Mouse (Mus musculus) limb, embryonic 12.5 days (tissue): ENCODE measurements around the gene Fancg. TPM values are rescaled to one million over a fixed set of nuclear protein-coding genes. Genes with fewer than 3 reads are reported as not detected.

Source experiments
- ATAC-seq: fragments of 200-750 bp; cut with Nextera tagmentation; 2 replicates; pipeline ENCODE4 v1.8.0; 2017; ENCODE audit warnings: low read depth, moderate TSS enrichment; ENCODE audit not compliant: insufficient number of reproducible peaks, insufficient read depth, low FRiP score, low TSS enrichment
- H3K27ac ChIP-seq: fragments of 300-500 bp; sonication (generic); 2 replicates; pipeline ENCODE4 v1.5.1; 2016; ENCODE audit warnings: mild to moderate bottlenecking, moderate library complexity
- H3K27me3 ChIP-seq: fragments of 300-500 bp; sonication (generic); 2 replicates; pipeline ENCODE4 v1.6.1; 2016; ENCODE audit warnings: mild to moderate bottlenecking, moderate library complexity
- H3K36me3 ChIP-seq: fragments of 300-500 bp; sonication (generic); 2 replicates; pipeline ENCODE4 v1.6.1; 2016; ENCODE audit warnings: mild to moderate bottlenecking, moderate library complexity
- H3K4me1 ChIP-seq: fragments of 300-500 bp; sonication (generic); replicated peaks from 2 replicates; pipeline ENCODE4 v1.6.1; 2016
- H3K4me2 ChIP-seq: fragments of 300-500 bp; sonication (generic); 2 replicates; pipeline ENCODE4 v1.6.1; 2016; ENCODE audit warnings: mild to moderate bottlenecking, moderate library complexity
- H3K4me3 ChIP-seq: fragments of 300-500 bp; sonication (generic); replicated peaks from 2 replicates; pipeline ENCODE4 v1.5.1; 2016; ENCODE audit warnings: mild to moderate bottlenecking
- H3K9ac ChIP-seq: fragments of 300-500 bp; sonication (generic); replicated peaks from 2 replicates; pipeline ENCODE4 v1.6.1; 2016; ENCODE audit warnings: mild to moderate bottlenecking, moderate library complexity
- H3K9me3 ChIP-seq: fragments of 300-500 bp; sonication (generic); 2 replicates; pipeline ENCODE4 v1.6.1; 2016; ENCODE audit warnings: mild to moderate bottlenecking, moderate library complexity
- whole genome bisulfite sequencing: fragments of 180-500 bp; shearing (Covaris S2); methylation state at CpG from one replicate; pipeline ENCODE4 v1.1.7; 2016; 5-methylcytosine and 5-hydroxymethylcytosine counted together
- polyA plus RNA-seq: library from polyadenylated mRNA; unstranded; fragments of >200 nt; fragmentation: Nextera tagmentation; extraction: Ambion mirVana; gene quantifications from 2 replicates; pipeline ENCODE4 v1.2.1, GENCODE M21; 2016

The Fancg gene
- 18.4 and 20.6 TPM in 2 replicates for polyA plus RNA-seq

DNA sequence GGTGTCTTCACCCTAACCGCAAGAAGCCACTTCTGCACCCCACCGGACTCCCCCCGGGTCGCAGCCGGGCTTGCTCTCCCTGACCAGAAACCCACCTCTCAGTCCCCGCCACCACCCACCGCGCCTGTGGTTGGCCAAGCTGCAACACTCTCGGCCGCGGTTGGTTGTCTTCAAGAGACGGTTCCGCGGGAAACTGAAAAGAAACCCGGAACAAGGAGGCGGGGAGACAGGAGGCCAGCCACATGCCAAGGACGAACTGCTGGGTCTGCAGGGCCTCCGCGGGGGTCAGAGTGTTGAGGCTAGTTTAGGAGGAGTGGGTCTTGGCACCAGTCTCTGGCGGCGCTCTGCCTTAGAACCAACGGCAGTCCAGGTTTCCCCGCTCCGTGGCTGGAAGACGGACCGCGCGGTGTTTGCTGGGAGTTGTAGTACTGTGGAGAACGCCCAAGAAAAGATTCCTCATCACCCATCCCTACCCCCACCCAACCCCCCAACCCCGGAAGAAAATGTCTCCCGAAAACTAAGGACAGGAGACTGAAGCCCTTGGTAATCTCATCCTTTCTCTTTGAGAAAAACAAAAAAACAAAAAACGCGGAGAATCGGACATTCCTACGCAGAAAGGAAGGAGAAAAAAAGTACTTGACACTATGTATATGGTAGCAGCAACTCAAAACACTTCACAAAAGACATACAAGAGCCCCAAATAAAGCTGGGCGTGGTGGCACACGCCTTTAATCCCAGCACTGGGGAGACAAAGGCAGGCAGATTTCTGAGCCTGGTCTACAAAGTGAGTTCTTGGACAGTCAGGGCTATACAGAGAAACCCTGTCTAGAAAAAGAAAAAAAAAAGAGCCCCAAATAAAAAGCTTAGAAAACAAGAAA lies at the start of gene Fancg:
TSS of gene Fancg (minus strand) at position 346 of the 878 bp plus-strand sequence.
- WGBS, result 2% methylated on average over 37 of the region's 37 CpGs
- H3K36me3 ChIP-seq, result peaks cover 14% of the 10 kb centered on the region
- peak within 1 kb of the TSS; percentile 82 for H3K4me2 ChIP-seq
- H3K4me1 ChIP-seq, result peaks cover 17% of the 10 kb centered on the region
- H3K9ac ChIP-seq, result peak within 1 kb of the TSS; percentile 69
- no peaks in the 10 kb centered on the region for H3K9me3 ChIP-seq
- peak within 1 kb of the TSS; percentile 79; the same call in 1 of the 2 replicates for H3K27ac ChIP-seq
- H3K27me3 ChIP-seq, result no peaks in the 10 kb centered on the region
- peak within 1 kb of the TSS; percentile 70 for H3K4me3 ChIP-seq
- peak; percentile 93 for ATAC-seq

DNA sequence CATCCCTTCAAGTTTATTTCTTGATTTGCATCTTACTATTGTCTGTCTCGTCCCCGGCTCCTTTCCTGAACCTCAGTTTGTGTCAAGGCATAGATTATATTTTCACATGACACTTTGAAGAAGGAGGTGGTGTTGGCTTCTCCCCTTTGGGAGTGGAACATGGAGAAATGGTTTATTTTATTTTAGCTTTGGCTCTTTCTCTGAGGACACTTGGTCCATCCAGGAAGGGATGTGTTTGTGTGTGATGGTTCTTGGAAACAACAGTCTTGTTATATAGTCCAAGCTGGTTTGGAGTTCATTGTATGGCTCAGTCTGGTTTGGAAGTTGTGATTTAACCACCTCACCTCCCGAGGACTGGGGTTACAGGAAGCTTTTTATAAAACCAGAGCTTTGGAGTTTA lies 49.4 kb upstream of the Fancg start:
- Histone ChIP-seq H3K27me3 (peaks cover 41% of the 10 kb centered on the region), H3K4me2 (peak overlapping the region; percentile 93), H3K9me3 (no peaks in the 10 kb centered on the region), H3K4me1 (0 out of 2 replicates have a peak, but pooled peaks cover 3% of the 10 kb centered on the region), H3K9ac (no peak overlapping the region), H3K4me3 (peak overlapping the region; percentile 66), H3K27ac (no peak overlapping the region), H3K36me3 (no peaks in the 10 kb centered on the region)
- 43% methylated on average over 3 of the region's 3 CpGs for WGBS
- ATAC-seq, result no peak

DNA sequence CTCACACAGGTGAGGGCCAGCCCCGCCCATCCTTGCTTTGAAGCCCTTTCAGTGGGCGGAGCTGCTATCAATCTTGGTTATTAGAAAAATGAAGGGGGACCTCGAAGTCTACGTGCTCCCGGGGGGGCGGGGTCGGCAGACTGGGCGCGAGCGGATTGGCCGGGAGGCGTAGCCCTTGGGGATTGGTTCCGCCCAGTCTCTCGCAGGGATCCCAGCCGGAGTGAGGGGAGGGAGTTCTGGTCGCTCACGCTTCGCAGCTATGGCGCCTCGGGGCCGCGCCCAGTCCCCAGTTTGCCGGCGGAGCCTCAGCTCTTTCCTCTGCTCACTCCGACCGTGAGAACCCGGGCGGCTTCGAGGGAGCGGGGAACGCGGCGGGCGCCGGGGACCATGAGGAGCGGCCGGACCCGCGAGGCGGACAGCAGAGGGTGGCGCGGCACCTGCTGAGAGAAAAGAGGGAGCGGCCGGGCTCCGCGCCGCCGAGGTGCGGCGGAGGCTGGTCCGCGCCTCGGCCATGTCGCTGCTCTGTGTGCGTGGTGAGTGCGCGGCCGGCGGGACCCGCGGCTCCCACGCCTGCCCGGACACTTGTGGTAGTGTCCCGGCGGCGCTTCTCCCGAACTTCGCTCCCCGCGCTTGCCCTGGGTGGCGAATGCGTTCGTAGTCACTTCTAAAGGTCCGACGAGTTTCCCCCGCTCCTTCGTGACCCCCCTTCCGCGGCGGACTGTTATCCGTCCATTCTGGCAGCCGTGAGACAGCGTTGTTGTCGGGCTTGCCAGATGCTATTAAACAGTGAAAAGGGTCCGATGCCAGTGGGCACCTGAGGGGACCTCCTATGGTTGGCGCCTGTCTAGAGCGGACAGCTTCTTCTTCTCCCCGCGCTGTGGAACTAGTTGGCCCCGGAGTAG lies 48.7 kb upstream of the Fancg start, which contains the start of gene Unc13b:
TSS of gene Unc13b (plus strand) at position 201 of the 902 bp plus-strand sequence.
- H3K4me3 ChIP-seq, result peak within 1 kb of the TSS; percentile 66
- H3K4me2 ChIP-seq, result peak within 1 kb of the TSS; percentile 93
- peaks cover 41% of the 10 kb centered on the region for H3K27me3 ChIP-seq
- H3K9me3 ChIP-seq, result no peaks in the 10 kb centered on the region
- peak within 1 kb of the TSS; percentile 56 for H3K9ac ChIP-seq
- no peaks in the 10 kb centered on the region for H3K36me3 ChIP-seq
- 0 out of 2 replicates have a peak, but pooled peaks cover 3% of the 10 kb centered on the region for H3K4me1 ChIP-seq
- 1% methylated on average over 88 of the region's 90 CpGs for WGBS
- H3K27ac ChIP-seq, result no peak within 1 kb of the TSS
- peak; percentile 94 for ATAC-seq

DNA sequence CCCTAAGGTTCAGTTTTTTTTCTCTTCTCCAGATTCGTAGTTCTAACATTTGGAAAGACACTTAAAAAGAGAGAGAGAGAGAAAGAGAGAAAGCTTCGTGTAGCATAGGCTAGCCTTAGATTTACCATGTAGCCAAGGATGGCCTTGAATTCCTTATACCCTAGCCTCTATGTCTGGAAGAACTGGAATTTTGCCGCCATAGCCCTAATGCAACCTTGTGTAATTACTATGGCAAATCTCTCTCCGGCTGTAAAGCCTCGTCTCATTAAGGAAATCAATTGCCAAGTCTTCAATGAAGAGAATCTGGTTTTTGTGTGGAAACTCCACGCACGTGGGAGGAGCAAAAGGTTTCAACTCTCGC lies 48.1 kb upstream of the Fancg start:
- no peak for ATAC-seq
- Histone ChIP-seq H3K27me3 (peaks cover 41% of the 10 kb centered on the region), H3K36me3 (no peaks in the 10 kb centered on the region)

DNA sequence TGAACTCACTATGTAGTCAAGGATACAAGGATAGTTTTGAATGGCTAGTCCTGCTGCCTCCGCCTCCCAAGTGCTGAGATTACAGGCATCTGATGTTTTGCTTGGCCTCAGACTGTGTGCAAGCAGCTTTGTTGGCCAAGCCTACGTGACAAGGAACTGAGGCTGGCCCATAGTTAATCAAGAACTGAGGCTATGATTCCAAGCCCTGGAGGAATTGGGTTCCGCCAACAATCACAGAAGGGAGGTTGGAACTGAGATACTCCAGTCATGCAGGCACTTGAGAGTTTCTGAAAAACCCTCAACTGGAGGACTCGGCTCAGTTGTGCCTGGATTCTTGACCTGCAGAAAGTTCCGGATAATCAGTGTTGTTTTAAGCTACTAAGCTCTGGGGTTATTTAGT lies 47.3 kb upstream of the Fancg start:
- Histone ChIP-seq H3K27me3 (peaks cover 41% of the 10 kb centered on the region), H3K4me1 (0 out of 2 replicates have a peak, but pooled peaks cover 3% of the 10 kb centered on the region), H3K4me2 (no peak overlapping the region), H3K9me3 (no peaks in the 10 kb centered on the region), H3K36me3 (no peaks in the 10 kb centered on the region), H3K9ac (no peak overlapping the region), H3K27ac (no peak overlapping the region), H3K4me3 (no peak overlapping the region)
- 86% methylated on average over 5 of the region's 5 CpGs for WGBS
- no peak for ATAC-seq

More for the DNA sequence above, 48.1 kb upstream of the Fancg start:
- Histone ChIP-seq H3K27ac (no peak overlapping the region), H3K9ac (no peak overlapping the region), H3K4me3 (peak overlapping the region; percentile 66), H3K4me1 (0 out of 2 replicates have a peak, but pooled peaks cover 3% of the 10 kb centered on the region), H3K4me2 (peak overlapping the region; percentile 93), H3K9me3 (no peaks in the 10 kb centered on the region)
- 22% methylated on average over 8 of the region's 8 CpGs for WGBS

DNA sequence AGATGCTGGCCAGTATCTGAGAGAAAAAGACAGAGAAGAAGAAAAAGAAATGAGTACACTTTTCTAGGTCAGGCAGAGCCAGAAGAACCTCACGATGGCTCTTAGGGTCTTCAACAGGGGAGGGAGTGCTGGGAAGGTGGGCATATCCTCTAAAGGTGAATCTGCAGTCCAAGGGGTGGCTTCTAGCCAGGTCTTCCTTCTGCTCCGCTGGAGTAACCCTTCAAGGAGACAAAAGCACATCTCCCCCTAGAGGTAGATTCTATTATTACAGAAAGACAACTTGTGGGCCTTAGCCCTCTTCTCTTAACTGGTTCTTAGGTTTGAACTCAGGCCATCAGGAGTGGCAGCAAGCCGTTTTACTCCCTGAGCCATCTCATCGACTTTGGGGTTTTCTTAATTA lies 42.3 kb upstream of the Fancg start:
- Histone ChIP-seq H3K4me1 (no peaks in the 10 kb centered on the region), H3K9ac (no peak overlapping the region), H3K4me2 (no peak overlapping the region), H3K4me3 (no peak overlapping the region), H3K27me3 (0 out of 2 replicates have a peak, but pooled peaks cover 3% of the 10 kb centered on the region), H3K27ac (no peak overlapping the region), H3K36me3 (no peaks in the 10 kb centered on the region), H3K9me3 (no peaks in the 10 kb centered on the region)
- ATAC-seq, result 0 out of 2 replicates have a peak, but pooled peaks have one; percentile 47
- WGBS, result 14% methylated on average over 4 of the region's 4 CpGs

DNA sequence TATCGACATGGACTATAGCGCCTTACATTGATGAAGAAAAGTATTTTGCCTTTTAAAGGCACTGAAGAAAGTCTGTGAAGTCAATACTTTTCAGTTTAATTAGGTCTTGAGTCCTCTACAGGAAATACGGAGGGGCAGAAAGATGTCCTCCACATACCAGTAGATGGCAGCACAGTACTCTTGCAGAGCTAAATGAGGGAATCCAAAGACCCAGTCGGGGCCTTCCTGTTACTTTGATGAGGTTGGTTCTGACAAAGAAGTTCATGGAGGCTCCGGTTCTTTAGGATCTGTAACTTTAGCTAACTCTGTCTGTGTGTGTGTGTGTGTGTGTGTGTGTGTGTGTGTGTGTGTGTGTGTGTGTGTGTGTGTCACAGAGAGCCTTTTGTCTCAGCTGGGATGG lies 36.9 kb upstream of the Fancg start:
- H3K27me3 ChIP-seq, result 0 out of 2 replicates have a peak, but pooled peaks cover 1% of the 10 kb centered on the region
- H3K36me3 ChIP-seq, result no peaks in the 10 kb centered on the region
- peak overlapping the region; percentile 37 for H3K4me2 ChIP-seq
- H3K4me3 ChIP-seq, result no peak overlapping the region; the same call in 1 of the 2 replicates
- H3K27ac ChIP-seq, result no peak overlapping the region
- 0 out of 2 replicates have a peak overlapping the region, but pooled peaks have one; percentile 23 for H3K9ac ChIP-seq
- H3K4me1 ChIP-seq, result peaks cover 22% of the 10 kb centered on the region
- ATAC-seq, result no peak
- H3K9me3 ChIP-seq, result no peaks in the 10 kb centered on the region
- 8% methylated on average over 5 of the region's 5 CpGs for WGBS

DNA sequence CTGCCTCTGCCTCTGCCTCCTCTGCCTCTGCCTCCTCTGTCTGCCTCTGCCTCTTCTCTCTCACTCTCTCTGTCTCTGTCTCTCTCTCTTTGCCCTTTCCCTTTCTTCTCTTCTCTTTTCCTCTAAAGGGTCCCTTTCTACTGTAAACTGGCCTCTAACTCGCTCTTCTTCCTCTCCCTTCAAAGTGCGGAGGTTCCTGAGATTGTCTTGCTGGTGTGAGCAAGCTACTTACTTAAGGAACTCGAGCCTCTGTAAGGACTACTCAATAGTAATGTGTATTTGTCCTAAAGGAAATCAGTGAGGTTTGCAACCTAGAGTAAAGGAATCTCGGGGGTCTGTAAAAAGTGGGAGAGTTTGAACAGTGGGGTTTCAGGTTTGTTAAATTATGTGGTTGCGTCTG lies 36.3 kb upstream of the Fancg start:
- 56% methylated on average over 5 of the region's 5 CpGs for WGBS

DNA sequence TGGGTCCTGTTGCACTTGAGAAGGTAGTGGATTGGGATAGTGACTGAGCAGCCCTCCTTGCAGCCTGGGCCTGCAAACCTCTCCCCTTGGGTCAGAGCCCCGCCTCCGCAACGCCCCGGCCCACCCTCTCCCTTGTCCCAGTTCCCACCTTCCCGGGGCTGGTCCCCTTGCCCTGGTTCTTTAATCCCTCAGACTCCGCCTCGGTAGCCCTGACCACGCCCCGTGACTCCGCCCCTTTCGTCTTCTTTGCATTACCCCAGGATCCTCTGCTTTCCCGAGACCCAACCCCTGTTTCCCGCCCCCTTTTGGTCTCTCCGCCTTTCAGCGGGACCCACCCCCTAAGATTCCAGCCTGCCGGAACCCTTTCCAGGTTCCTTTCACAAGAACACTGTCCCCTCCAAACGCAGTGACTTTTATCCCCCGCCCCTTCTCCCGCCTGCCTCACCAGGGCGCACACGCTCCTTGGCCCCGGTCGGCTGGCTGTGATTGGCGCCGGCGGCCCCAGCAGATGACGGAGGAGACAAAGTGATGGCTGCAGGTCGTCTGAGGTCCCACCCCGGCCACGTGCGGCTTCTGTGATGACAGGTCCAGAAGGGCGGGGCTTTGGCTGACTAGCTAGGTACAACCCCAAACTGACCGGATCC lies 35.5 kb upstream of the Fancg start, which contains the start of gene Fam214b:
TSS of gene Fam214b (minus strand) at position 562 of the 644 bp plus-strand sequence.
- H3K9me3 ChIP-seq, result no peaks in the 10 kb centered on the region
- ATAC-seq, result peak; percentile 93
- H3K36me3 ChIP-seq, result no peaks in the 10 kb centered on the region
- H3K4me1 ChIP-seq, result peaks cover 26% of the 10 kb centered on the region
- WGBS, result under 1% methylated on average over 33 of the region's 33 CpGs
- H3K9ac ChIP-seq, result peak within 1 kb of the TSS; percentile 50; the same call in 1 of the 2 replicates
- peak within 1 kb of the TSS; percentile 49 for H3K4me3 ChIP-seq
- H3K27me3 ChIP-seq, result no peaks in the 10 kb centered on the region
- H3K4me2 ChIP-seq, result peak within 1 kb of the TSS; percentile 73
- peak within 1 kb of the TSS; percentile 41 for H3K27ac ChIP-seq

More for the DNA sequence above, 36.3 kb upstream of the Fancg start:
- Histone ChIP-seq H3K36me3 (no peaks in the 10 kb centered on the region), H3K9ac (no peak overlapping the region), H3K4me2 (peak overlapping the region; percentile 73), H3K27ac (no peak overlapping the region), H3K9me3 (no peaks in the 10 kb centered on the region), H3K27me3 (no peaks in the 10 kb centered on the region), H3K4me3 (no peak overlapping the region; the same call in 1 of the 2 replicates), H3K4me1 (peaks cover 22% of the 10 kb centered on the region)
- ATAC-seq, result no peak

DNA sequence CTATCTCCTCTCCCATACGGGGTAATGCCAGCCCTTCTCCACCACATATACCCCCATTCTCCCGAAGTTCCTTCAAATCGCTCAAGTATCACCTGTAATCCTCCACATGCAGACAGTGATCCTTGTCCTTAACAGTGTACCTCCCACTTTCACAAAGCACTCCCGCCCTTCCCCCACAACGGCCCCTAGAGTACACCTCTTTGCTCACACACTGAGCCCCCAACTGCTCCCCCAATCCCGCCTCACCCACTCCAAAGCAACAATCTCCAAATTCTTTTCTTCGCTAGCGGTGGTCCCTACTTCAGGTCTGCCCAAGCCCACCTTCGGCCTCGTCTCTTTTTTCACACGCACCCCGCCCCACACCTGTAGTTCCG lies 35.0 kb upstream of the Fancg start:
- Histone ChIP-seq H3K4me1 (peaks cover 30% of the 10 kb centered on the region), H3K4me2 (peak overlapping the region; percentile 73), H3K27me3 (no peaks in the 10 kb centered on the region), H3K4me3 (peak overlapping the region; percentile 49), H3K9ac (peak overlapping the region; percentile 50; the same call in 1 of the 2 replicates), H3K27ac (peak overlapping the region; percentile 41), H3K36me3 (no peaks in the 10 kb centered on the region), H3K9me3 (no peaks in the 10 kb centered on the region)
- ATAC-seq, result peak; percentile 15; the same call in 1 of the 2 replicates
- WGBS, result 9% methylated on average over 13 of the region's 13 CpGs
